Mouse (Mus musculus) liver, embryonic 14.5 days (tissue): Measurements from ENCODE around the gene Loxl3. TPM values are rescaled to one million over a fixed set of nuclear protein-coding genes. Genes with fewer than 3 reads are reported as not detected.
A peak's percentile ranks its signal among the peaks of the same experiment; 100 is the strongest.

Experiments used
- ATAC-seq: fragments of 200-750 bp; cut with Nextera tagmentation; 2 replicates; pipeline ENCODE4 v1.8.0; 2017; ENCODE audit warnings: moderate number of reproducible peaks, mild to moderate bottlenecking, moderate library complexity; ENCODE audit not compliant: insufficient read depth
- DNase-seq, 3 experiments: peaks; one replicate each; pipeline ENCODE4 v3.0.0-alpha.2; 2012 to 2013; ENCODE audit warnings: low read depth in 3 of 3, low spot score in 3 of 3
- H3K27ac ChIP-seq: fragments of 300-500 bp; sonication (generic); 2 replicates; pipeline ENCODE4 v1.5.1; 2014; ENCODE audit warnings: moderate library complexity, mild to moderate bottlenecking, control low read depth, inconsistent platforms
- H3K27me3 ChIP-seq: fragments of 300-500 bp; sonication (generic); 2 replicates; pipeline ENCODE4 v1.6.1; 2014; ENCODE audit warnings: mild to moderate bottlenecking, low read length, moderate library complexity; ENCODE audit not compliant: control insufficient read depth, insufficient read depth
- H3K36me3 ChIP-seq: fragments of 300-500 bp; sonication (generic); replicated peaks from 2 replicates; pipeline ENCODE4 v1.6.1; 2014; ENCODE audit warnings: low read depth; ENCODE audit not compliant: control insufficient read depth, insufficient read depth
- H3K4me1 ChIP-seq, 2 experiments: fragments of 200-500 bp in 1 of 2; fragments of 300-500 bp in 1 of 2; sonication (generic) in 1 of 2; replicated peaks; 2 replicates each; pipeline ENCODE4 v1.6.1; 2012 to 2014; ENCODE audit warnings: antibody characterized with exemption in 1 of 2, inconsistent platforms in 1 of 2, low read length in 1 of 2; ENCODE audit not compliant: control insufficient read depth in 2 of 2, insufficient read depth in 2 of 2
- H3K4me2 ChIP-seq: fragments of 300-500 bp; sonication (generic); 2 replicates; pipeline ENCODE4 v1.6.1; 2014; ENCODE audit warnings: low read depth, mild to moderate bottlenecking, control low read depth, moderate library complexity
- H3K4me3 ChIP-seq, 2 experiments: fragments of 200-500 bp in 1 of 2; fragments of 300-500 bp in 1 of 2; sonication (generic) in 1 of 2; 2 replicates each; pipeline ENCODE4 v1.5.1; 2012 to 2014; ENCODE audit warnings: low read depth in 2 of 2, low read length in 2 of 2, mild to moderate bottlenecking in 2 of 2, control low read depth in 1 of 2, inconsistent platforms in 1 of 2, moderate library complexity in 1 of 2; ENCODE audit not compliant: insufficient read depth in 1 of 2
- H3K9ac ChIP-seq: fragments of 300-500 bp; sonication (generic); replicated peaks from 2 replicates; pipeline ENCODE4 v1.6.1; 2014; ENCODE audit warnings: mild to moderate bottlenecking, control low read depth, moderate library complexity
- H3K9me3 ChIP-seq: fragments of 300-500 bp; sonication (generic); 2 replicates; pipeline ENCODE4 v1.6.1; 2016; ENCODE audit warnings: low read length, mixed read lengths; ENCODE audit not compliant: control insufficient read depth
- CTCF ChIP-seq: IDR thresholded peaks from 2 replicates; pipeline ENCODE4 v1.5.1; 2016; ENCODE audit warnings: antibody characterized with exemption, low read depth, control low read depth
- EP300 ChIP-seq: IDR thresholded peaks from 2 replicates; pipeline ENCODE4 v1.6.1; 2016; ENCODE audit warnings: antibody characterized with exemption, low read depth
- WGBS: fragments of 180-500 bp; shearing (Covaris S2); extraction: QIAGEN DNeasy Blood & Tissue Kit; methylation state at CpG from one replicate; pipeline ENCODE4 v1.1.7; 2014; ENCODE audit not compliant: insufficient replicate concordance; 5-methylcytosine and 5-hydroxymethylcytosine counted together
- polyA plus RNA-seq, 2 experiments: library from polyadenylated mRNA; depleted of rRNA in 1 of 2; stranded (reverse) in 1 of 2; unstranded in 1 of 2; fragments of >200 nt; fragmentation: Nextera tagmentation in 1 of 2; extraction: Ambion mirVana in 1 of 2; gene quantifications; 2 replicates each; pipeline versions ENCODE4 v1.2.1 to v1.2.3; 2012 to 2014

Gene Loxl3
- polyA plus RNA-seq, 2 experiments: 1.1 to 1.6 TPM

GRCm38 (mm10) chr6:83010010-83010409 lies 24.0 kb upstream of the Loxl3 start:
- Histone ChIP-seq H3K36me3 (no peaks in the 10 kb centered on the region), H3K27me3 (no peaks in the 10 kb centered on the region), H3K9me3 (no peaks in the 10 kb centered on the region), H3K9ac (peak overlapping the region; percentile 58), H3K27ac (peak overlapping the region; percentile 80), H3K4me3 (peak overlapping the region; percentile 16 to 34; a peak in 2 of 4 replicates), H3K4me2 (peak overlapping the region; percentile 62), H3K4me1 (peaks cover 50 to 63% of the 10 kb centered on the region in 2 experiments)
- TF ChIP-seq EP300 (no peak), CTCF (no peak)
- 8% methylated on average over 7 of the region's 7 CpGs for WGBS
- DNase-seq (no peak), ATAC-seq (no peak)

GRCm38 (mm10) chr6:83011255-83011654 lies 22.7 kb upstream of the Loxl3 start:
- 72% methylated on average over 7 of the region's 7 CpGs for WGBS
- Histone ChIP-seq H3K9me3 (no peaks in the 10 kb centered on the region), H3K4me3 (no peak overlapping the region), H3K27me3 (no peaks in the 10 kb centered on the region), H3K36me3 (no peaks in the 10 kb centered on the region), H3K27ac (peak overlapping the region; percentile 80), H3K9ac (no peak overlapping the region), H3K4me1 (peaks cover 58 to 66% of the 10 kb centered on the region in 2 experiments), H3K4me2 (no peak overlapping the region)
- DNase-seq: no peak
- no peak for ATAC-seq
- no peak for TF ChIP-seq CTCF
- no peak for TF ChIP-seq EP300

- no peak overlapping the region for H3K4me2 ChIP-seq
- H3K27ac ChIP-seq: peak overlapping the region; percentile 80
- DNase-seq (no peak), ATAC-seq (no peak)
- no peaks in the 10 kb centered on the region for H3K9me3 ChIP-seq
- no peak overlapping the region for H3K9ac ChIP-seq
- TF ChIP-seq EP300: no peak
- peak; percentile 55 for TF ChIP-seq CTCF
- no peak overlapping the region for H3K4me3 ChIP-seq
- H3K4me1 ChIP-seq: peaks cover 62 to 68% of the 10 kb centered on the region in 2 experiments
- H3K36me3 ChIP-seq: no peaks in the 10 kb centered on the region
- 58% methylated on average over 6 of the region's 6 CpGs for WGBS
- no peaks in the 10 kb centered on the region for H3K27me3 ChIP-seq
Observed at GRCm38 (mm10) chr6:83011756-83012155, 22.2 kb upstream of the Loxl3 start.

- Histone ChIP-seq H3K27me3 (no peaks in the 10 kb centered on the region), H3K36me3 (no peaks in the 10 kb centered on the region), H3K9ac (peak overlapping the region; percentile 65), H3K4me1 (peaks cover 70 to 80% of the 10 kb centered on the region in 2 experiments), H3K27ac (peak overlapping the region; percentile 97), H3K4me2 (peak overlapping the region; percentile 72), H3K4me3 (no peak overlapping the region), H3K9me3 (no peaks in the 10 kb centered on the region)
- no peak for DNase-seq
- 48% methylated on average over 5 of the region's 5 CpGs for WGBS
- ATAC-seq: no peak
- TF ChIP-seq CTCF (no peak), EP300 (no peak)
Observed at GRCm38 (mm10) chr6:83013444-83013843, 20.5 kb upstream of the Loxl3 start.

- no peaks in the 10 kb centered on the region for H3K9me3 ChIP-seq
- ATAC-seq (peak; percentile 94), DNase-seq (peak; percentile 87 to 89 (median 89))
- TF ChIP-seq EP300: peak; percentile 87
- no peak for TF ChIP-seq CTCF
- H3K4me1 ChIP-seq: peaks cover 76 to 82% of the 10 kb centered on the region in 2 experiments
- 11% methylated on average over 12 of the region's 12 CpGs for WGBS
- peak overlapping the region; percentile 72 for H3K4me2 ChIP-seq
- H3K27ac ChIP-seq: peak overlapping the region; percentile 97
- peak overlapping the region; percentile 48 to 49 for H3K4me3 ChIP-seq
- no peaks in the 10 kb centered on the region for H3K27me3 ChIP-seq
- H3K36me3 ChIP-seq: no peaks in the 10 kb centered on the region
- peak overlapping the region; percentile 65 for H3K9ac ChIP-seq
Observed at GRCm38 (mm10) chr6:83014482-83015466, 19.2 kb upstream of the Loxl3 start.
